Mouse (Mus musculus) midbrain, embryonic 14.5 days (tissue): ENCODE data around the gene Cmc1. TPM values are rescaled to one million over a fixed set of nuclear protein-coding genes. Genes with fewer than 3 reads are reported as not detected.

ENCODE experiments used
- ATAC-seq: fragments of 200-750 bp; cut with Nextera tagmentation; 2 replicates; pipeline ENCODE4 v1.8.0; 2017; ENCODE audit warnings: moderate number of reproducible peaks, moderate library complexity; ENCODE audit not compliant: low FRiP score, low TSS enrichment
- DNase-seq: peaks from one replicate; pipeline ENCODE4 v3.0.0-alpha.2; 2015
- H3K27ac ChIP-seq: fragments of 300-500 bp; sonication (generic); replicated peaks from 2 replicates; pipeline ENCODE4 v1.5.1; 2014; ENCODE audit warnings: mild to moderate bottlenecking, low read depth, low read length, moderate library complexity
- H3K27me3 ChIP-seq: fragments of 300-500 bp; sonication (generic); 2 replicates; pipeline ENCODE4 v1.6.1; 2014; ENCODE audit warnings: low read length, control low read depth, mixed read lengths; ENCODE audit not compliant: control insufficient read depth, insufficient read depth
- H3K36me3 ChIP-seq: fragments of 300-500 bp; sonication (generic); 2 replicates; pipeline ENCODE4 v1.6.1; 2014; ENCODE audit warnings: low read length, control low read depth; ENCODE audit not compliant: control insufficient read depth, insufficient read depth
- H3K4me1 ChIP-seq: fragments of 300-500 bp; sonication (generic); 2 replicates; pipeline ENCODE4 v1.6.1; 2014; ENCODE audit warnings: mild to moderate bottlenecking, antibody characterized with exemption, low read length, control low read depth; ENCODE audit not compliant: control insufficient read depth, insufficient read depth
- H3K4me2 ChIP-seq: fragments of 300-500 bp; sonication (generic); 2 replicates; pipeline ENCODE4 v1.6.1; 2014; ENCODE audit warnings: mild to moderate bottlenecking, low read length, moderate library complexity
- H3K4me3 ChIP-seq: fragments of 300-500 bp; sonication (generic); replicated peaks from 2 replicates; pipeline ENCODE4 v1.5.1; 2014; ENCODE audit warnings: low read depth, low read length
- H3K9ac ChIP-seq: fragments of 300-500 bp; sonication (generic); replicated peaks from 2 replicates; pipeline ENCODE4 v1.6.1; 2014; ENCODE audit warnings: mild to moderate bottlenecking, low read length, moderate library complexity
- H3K9me3 ChIP-seq: fragments of 300-500 bp; sonication (generic); 2 replicates; pipeline ENCODE4 v1.6.1; 2016; ENCODE audit warnings: low read length, control low read depth, mixed read lengths; ENCODE audit not compliant: control insufficient read depth
- WGBS: fragments of 180-500 bp; shearing (Covaris S2); extraction: QIAGEN DNeasy Blood & Tissue Kit; methylation state at CpG from one replicate; pipeline ENCODE4 v1.1.7; 2014; 5-methylcytosine and 5-hydroxymethylcytosine counted together
- polyA plus RNA-seq: library from polyadenylated mRNA; unstranded; fragments of >200 nt; fragmentation: Nextera tagmentation; extraction: Ambion mirVana; gene quantifications from 2 replicates; pipeline ENCODE4 v1.2.1, GENCODE M21; 2014

The Cmc1 gene
- polyA plus RNA-seq, 1 experiment from 2014 or later = 43.8 TPM

DNA sequence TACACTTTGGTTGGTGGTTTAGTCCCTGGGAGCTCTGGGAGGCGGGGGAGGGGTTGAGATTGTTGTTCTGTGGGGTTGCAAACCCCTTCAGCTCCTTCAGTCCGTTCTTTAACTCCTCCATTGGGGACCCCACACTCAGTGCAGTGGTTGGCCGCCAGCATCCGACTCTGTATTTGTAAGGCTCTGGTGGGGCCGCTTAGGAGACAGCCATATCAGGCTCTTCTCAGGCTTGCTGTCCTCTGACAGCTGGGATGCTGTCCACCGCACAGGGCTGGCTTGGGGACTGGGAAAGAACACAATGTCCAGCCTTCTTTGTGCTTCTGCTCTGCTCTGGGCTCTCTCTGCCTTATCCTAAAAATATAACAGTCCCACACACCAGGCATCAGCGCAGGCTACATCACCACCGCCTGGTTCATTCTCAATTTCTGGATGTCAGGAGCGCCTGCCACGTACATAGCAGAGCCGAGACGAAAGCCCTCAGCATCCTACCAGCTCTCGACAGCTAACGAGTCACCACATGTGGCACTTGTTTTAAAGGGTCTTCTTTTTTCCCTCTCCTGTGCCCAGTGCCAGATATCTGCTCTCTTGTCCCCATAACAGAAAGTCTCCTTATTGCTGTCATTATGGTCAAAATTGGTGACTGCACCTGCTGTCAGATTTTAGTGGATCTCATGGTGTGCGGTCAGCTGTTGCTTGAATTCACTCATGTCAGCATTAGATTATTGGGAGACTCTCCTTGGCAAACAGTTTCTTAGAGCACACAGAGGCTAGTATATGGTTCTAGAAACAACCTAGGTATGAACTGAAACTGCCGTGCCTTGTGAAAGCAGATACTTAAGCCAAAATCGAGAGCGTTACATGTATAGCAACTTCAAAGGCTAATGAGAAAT is 29.4 kb upstream of the Cmc1 start:
- no peak for ATAC-seq
- Histone ChIP-seq H3K9me3 (no peaks in the 10 kb centered on the region), H3K4me3 (no peak overlapping the region), H3K9ac (no peak overlapping the region), H3K4me2 (no peak overlapping the region), H3K27me3 (no peaks in the 10 kb centered on the region), H3K4me1 (no peaks in the 10 kb centered on the region), H3K27ac (no peak overlapping the region), H3K36me3 (no peaks in the 10 kb centered on the region)
- no peak for DNase-seq
- 87% methylated on average over 18 of the region's 18 CpGs for WGBS

DNA sequence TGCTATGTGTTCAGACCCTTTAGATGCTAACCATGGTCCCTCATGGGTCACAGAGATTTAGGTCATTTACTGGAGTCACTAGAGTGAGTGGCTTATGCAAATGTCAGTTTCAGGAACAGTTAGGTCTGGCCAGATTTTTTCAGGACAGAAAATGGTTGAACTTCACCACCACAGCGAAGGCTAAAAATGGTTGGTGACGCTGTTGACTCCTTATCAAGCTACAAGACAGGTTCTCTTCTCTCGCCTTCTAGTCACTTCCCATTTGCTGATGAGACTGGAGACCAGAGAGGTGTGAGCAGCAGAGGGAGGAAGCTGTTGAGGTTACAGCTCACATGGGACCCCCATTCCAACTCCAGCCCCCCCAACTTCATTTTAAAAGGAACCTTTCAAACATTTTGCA is 26.7 kb upstream of the Cmc1 start:
- H3K4me2 ChIP-seq = no peak overlapping the region
- no peaks in the 10 kb centered on the region for H3K4me1 ChIP-seq
- H3K4me3 ChIP-seq = no peak overlapping the region
- no peak for DNase-seq
- no peak overlapping the region for H3K27ac ChIP-seq
- ATAC-seq = no peak
- no peaks in the 10 kb centered on the region for H3K27me3 ChIP-seq
- H3K36me3 ChIP-seq = no peaks in the 10 kb centered on the region
- no peaks in the 10 kb centered on the region for H3K9me3 ChIP-seq
- no peak overlapping the region for H3K9ac ChIP-seq
- 89% methylated on average over 3 of the region's 3 CpGs for WGBS

DNA sequence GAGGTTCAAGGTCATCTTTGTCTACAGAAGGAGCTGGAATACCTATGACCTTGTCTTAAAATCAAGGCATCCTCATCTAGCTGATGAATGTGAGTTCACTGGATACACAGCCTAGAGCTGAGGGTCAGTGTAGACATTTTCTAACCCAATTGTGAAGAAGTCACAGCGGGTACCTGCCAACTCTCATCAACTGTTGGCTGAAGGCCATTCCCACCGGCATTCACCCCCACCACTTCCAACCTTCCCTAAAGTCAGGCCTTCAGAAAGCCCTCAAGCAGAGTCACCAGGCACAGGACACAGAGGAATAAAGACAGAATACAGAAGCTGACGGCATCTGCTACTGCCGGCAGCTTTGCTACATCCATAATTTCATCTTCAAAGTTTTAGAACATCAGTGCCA is 25.4 kb upstream of the Cmc1 start:
- Histone ChIP-seq H3K4me3 (no peak overlapping the region), H3K27ac (no peak overlapping the region), H3K27me3 (no peaks in the 10 kb centered on the region), H3K9me3 (no peaks in the 10 kb centered on the region; the same call in 1 of the 2 replicates), H3K9ac (no peak overlapping the region), H3K36me3 (no peaks in the 10 kb centered on the region), H3K4me2 (no peak overlapping the region), H3K4me1 (no peaks in the 10 kb centered on the region)
- DNase-seq = no peak
- ATAC-seq = no peak
- WGBS = 89% methylated on average over 4 of the region's 4 CpGs

DNA sequence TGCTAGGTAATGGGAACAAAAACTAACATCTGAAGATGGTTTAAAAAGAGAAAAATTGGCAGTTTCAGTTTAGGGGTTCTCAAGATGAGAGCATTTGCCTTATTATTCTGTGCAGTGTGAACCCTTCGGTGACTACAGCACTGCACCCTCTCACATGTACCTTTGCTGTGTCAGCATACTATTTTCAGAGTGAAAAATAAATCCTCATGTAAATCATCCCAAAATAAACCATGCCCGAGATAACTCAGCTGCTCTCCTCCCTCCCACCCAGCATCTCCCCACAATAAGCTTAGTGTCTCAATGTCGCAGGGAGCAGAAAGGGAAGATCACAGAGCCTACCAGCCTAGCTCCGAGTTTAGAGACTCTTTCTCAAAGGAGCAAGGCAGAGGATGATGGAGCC is 23.1 kb upstream of the Cmc1 start:
- no peaks in the 10 kb centered on the region; the same call in 1 of the 2 replicates for H3K9me3 ChIP-seq
- no peak for ATAC-seq
- H3K36me3 ChIP-seq = no peaks in the 10 kb centered on the region
- H3K9ac ChIP-seq = no peak overlapping the region
- no peak overlapping the region for H3K4me2 ChIP-seq
- no peaks in the 10 kb centered on the region for H3K27me3 ChIP-seq
- no peak for DNase-seq
- no peak overlapping the region for H3K27ac ChIP-seq
- H3K4me3 ChIP-seq = no peak overlapping the region
- no peaks in the 10 kb centered on the region for H3K4me1 ChIP-seq
- WGBS = 91% methylated on average over 4 of the region's 4 CpGs

DNA sequence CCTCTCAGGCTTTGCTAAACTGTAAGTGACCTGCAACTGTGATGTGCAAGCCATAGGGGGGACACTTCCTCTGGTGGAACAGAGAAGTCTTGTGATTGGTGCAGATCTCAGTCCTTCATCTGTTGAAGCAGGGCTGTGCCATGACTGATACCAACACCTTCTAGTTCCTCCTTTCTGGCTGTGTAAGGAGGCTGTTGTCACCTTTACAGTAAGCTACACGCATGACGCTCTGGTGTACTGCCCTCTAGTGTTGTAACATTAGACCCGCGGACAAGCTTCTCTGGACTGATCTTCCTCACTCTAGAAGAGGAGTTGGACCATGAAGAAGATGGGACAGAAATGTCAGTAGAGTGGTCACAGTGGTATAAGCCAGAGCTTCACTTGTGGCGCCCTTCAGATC is 18.6 kb upstream of the Cmc1 start:
- WGBS = 53% methylated on average over 5 of the region's 5 CpGs
- no peak for ATAC-seq
- no peak overlapping the region for H3K27ac ChIP-seq
- H3K27me3 ChIP-seq = no peaks in the 10 kb centered on the region
- peak; percentile 19 for DNase-seq
- no peaks in the 10 kb centered on the region for H3K36me3 ChIP-seq
- H3K4me3 ChIP-seq = no peak overlapping the region
- no peaks in the 10 kb centered on the region for H3K4me1 ChIP-seq
- no peaks in the 10 kb centered on the region; the same call in 1 of the 2 replicates for H3K9me3 ChIP-seq
- no peak overlapping the region for H3K9ac ChIP-seq
- no peak overlapping the region for H3K4me2 ChIP-seq

DNA sequence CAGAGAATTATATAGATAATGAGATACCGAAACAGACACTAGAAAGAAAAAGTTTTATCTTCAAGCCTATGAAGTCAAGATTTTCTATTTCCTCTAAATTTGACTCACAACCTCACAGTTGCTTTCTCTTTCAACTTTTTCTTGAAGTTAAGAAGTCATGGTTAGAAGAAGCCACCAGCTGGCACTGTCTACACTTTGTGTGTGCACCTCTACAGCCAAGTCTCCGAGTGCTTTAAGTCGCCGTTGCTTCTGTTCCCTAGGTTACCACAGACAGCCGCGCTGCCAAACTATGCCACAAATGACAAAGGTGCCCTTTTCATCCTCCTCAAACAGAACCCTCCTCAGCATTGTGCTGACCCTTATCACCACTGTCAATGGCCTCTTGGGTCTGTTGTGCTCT is 17.6 kb upstream of the Cmc1 start:
- H3K36me3 ChIP-seq = no peaks in the 10 kb centered on the region
- no peak overlapping the region for H3K4me3 ChIP-seq
- no peak for ATAC-seq
- H3K9ac ChIP-seq = no peak overlapping the region
- no peak for DNase-seq
- H3K9me3 ChIP-seq = no peaks in the 10 kb centered on the region; the same call in 1 of the 2 replicates
- 77% methylated on average over 6 of the region's 6 CpGs for WGBS
- no peaks in the 10 kb centered on the region for H3K4me1 ChIP-seq
- H3K27ac ChIP-seq = no peak overlapping the region
- no peaks in the 10 kb centered on the region for H3K27me3 ChIP-seq
- no peak overlapping the region for H3K4me2 ChIP-seq

DNA sequence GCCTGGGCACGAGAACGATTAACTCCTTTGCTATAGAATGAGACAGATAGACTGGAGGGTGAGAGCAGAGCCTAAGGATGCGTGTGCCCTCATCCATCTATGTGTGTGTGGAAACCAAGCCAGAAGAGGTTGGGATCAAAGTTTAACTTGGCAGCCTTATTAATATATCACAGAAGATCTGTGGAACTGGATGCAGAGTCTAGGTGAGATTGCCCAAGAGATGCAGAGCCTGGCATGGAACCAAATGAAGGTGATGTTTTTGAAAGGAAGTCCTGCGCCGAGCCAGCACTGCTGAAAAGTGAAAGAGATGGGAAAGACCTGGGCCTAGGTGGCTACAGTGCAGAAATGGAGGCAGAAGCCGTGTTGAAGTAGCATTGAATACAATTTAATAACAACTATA is 11.6 kb upstream of the Cmc1 start:
- ATAC-seq (no peak), DNase-seq (no peak)
- H3K36me3 ChIP-seq = no peaks in the 10 kb centered on the region

DNA sequence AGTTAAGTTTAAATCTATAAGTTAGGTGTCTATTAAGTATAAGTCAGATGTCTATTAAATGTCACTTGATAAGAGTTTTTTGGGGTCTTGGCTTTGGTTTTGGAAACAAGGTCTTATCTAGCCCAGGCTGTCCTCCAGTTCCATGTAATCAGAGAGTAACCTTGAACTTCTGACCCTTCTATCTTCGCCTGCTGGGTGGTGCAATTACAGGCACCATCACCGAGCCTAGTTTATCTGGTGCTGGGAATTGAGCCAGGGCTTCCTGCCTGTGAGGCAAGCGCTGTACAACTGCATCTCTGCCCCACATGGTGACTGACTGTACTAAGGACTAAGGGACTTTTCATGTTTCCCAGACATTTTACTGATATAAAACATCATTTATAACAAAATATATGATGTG is 10.0 kb upstream of the Cmc1 start:
- Histone ChIP-seq H3K9ac (no peak overlapping the region), H3K36me3 (no peaks in the 10 kb centered on the region), H3K27ac (no peak overlapping the region), H3K4me3 (no peak overlapping the region), H3K9me3 (no peaks in the 10 kb centered on the region), H3K4me1 (no peaks in the 10 kb centered on the region), H3K27me3 (no peaks in the 10 kb centered on the region), H3K4me2 (no peak overlapping the region)
- ATAC-seq = no peak
- no peak for DNase-seq
- 80% methylated on average over 3 of the region's 3 CpGs for WGBS

More for the DNA sequence above, 11.6 kb upstream of the Cmc1 start:
- H3K27me3 ChIP-seq = no peaks in the 10 kb centered on the region
- H3K4me2 ChIP-seq = no peak overlapping the region
- no peak overlapping the region for H3K4me3 ChIP-seq
- no peak overlapping the region for H3K27ac ChIP-seq
- H3K9me3 ChIP-seq = no peaks in the 10 kb centered on the region
- WGBS = 91% methylated on average over 6 of the region's 6 CpGs
- H3K9ac ChIP-seq = no peak overlapping the region
- H3K4me1 ChIP-seq = no peaks in the 10 kb centered on the region

DNA sequence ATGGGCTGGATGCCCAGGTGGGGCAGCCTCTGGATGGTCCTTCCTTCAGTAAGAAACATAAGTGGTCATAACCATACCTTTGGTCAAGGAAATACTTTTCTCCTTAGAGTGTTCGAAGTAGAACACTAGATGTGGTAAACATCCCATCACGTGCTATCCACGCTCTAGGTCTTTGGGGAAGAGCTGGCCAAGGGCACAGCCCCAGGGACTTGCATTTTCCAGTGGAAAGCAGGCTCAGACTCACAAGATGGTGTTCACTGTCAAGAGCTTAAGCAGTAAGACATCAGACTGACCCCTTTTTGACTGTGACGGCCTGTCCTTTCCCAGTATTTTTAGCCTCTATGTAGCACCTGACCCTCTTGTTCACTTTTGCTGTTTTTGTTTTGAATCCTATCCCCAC is 8.2 kb upstream of the Cmc1 start:
- Histone ChIP-seq H3K4me2 (no peak overlapping the region), H3K36me3 (no peaks in the 10 kb centered on the region), H3K4me3 (no peak overlapping the region), H3K27ac (no peak overlapping the region), H3K9me3 (no peaks in the 10 kb centered on the region), H3K4me1 (no peaks in the 10 kb centered on the region), H3K9ac (no peak overlapping the region), H3K27me3 (no peaks in the 10 kb centered on the region)
- no peak for DNase-seq
- ATAC-seq = no peak
- WGBS = 96% methylated on average over 4 of the region's 4 CpGs
